Mouse (Mus musculus) brain, embryonic 18.5 days (tissue): Measurements from ENCODE around the gene Nde1.

Experiments
- DNase-seq: peaks from one replicate; pipeline ENCODE4 v3.0.0-alpha.2; 2012; ENCODE audit warnings: low read depth, low spot score

The Nde1 gene

GRCm38 (mm10) chr16:14160941-14161340, 2.1 kb upstream of the Nde1 start:
- no peak for DNase-seq

DNA sequence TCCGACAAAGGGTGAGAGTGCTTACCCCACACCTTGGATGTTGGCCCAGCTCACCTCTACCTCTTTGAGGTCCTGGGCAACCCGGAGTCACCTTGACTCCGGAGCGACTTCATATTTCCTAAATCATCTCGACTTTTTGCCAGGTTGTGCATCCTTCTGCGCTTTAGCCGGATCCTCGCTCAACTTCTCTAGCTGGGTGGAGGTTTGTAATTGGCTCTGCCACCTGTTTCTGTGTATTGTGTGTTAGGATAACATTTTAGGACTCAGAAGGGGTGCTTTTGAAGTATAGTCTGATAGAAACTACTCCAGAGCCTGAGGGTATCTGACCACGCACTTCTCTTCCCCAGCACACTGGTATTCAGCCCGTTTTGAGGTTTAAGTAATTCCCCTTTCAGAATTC, 656 bp downstream of the Nde1 start:
- no peak for DNase-seq

- DNase-seq, result no peak
Observed at GRCm38 (mm10) chr16:14166490-14166889, 3.4 kb downstream of the Nde1 start.

- no peak for DNase-seq
Observed at GRCm38 (mm10) chr16:14169706-14170105, 6.6 kb downstream of the Nde1 start.

- no peak for DNase-seq
Observed at GRCm38 (mm10) chr16:14178041-14178440, 15.0 kb downstream of the Nde1 start.

GRCm38 (mm10) chr16:14180163-14180733, 17.2 kb downstream of the Nde1 start:
- DNase-seq, result no peak

DNA sequence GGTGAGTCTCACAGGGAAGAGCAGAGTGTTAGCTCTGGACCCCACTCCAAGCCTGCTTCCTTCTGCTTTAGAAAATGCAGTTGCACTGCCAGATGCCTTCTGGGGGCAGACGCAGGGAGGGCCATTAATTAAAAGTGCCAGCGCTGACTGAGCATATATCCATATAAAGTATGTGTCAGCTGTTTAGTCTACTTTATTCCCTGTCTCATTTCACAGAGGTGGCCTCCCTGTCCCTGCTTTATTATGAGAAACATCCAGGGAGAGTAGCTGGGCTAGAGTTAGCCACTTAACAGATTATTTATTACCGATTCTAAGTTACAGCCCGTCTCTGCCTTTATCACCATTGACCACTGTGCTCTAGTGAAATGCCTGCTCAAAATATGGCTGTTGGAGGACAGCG, 19.3 kb downstream of the Nde1 start:
- DNase-seq, result no peak

GRCm38 (mm10) chr16:14183856-14184255, 20.8 kb downstream of the Nde1 start:
- DNase-seq, result no peak

GRCm38 (mm10) chr16:14185516-14185915, 22.4 kb downstream of the Nde1 start:
- DNase-seq, result no peak

DNA sequence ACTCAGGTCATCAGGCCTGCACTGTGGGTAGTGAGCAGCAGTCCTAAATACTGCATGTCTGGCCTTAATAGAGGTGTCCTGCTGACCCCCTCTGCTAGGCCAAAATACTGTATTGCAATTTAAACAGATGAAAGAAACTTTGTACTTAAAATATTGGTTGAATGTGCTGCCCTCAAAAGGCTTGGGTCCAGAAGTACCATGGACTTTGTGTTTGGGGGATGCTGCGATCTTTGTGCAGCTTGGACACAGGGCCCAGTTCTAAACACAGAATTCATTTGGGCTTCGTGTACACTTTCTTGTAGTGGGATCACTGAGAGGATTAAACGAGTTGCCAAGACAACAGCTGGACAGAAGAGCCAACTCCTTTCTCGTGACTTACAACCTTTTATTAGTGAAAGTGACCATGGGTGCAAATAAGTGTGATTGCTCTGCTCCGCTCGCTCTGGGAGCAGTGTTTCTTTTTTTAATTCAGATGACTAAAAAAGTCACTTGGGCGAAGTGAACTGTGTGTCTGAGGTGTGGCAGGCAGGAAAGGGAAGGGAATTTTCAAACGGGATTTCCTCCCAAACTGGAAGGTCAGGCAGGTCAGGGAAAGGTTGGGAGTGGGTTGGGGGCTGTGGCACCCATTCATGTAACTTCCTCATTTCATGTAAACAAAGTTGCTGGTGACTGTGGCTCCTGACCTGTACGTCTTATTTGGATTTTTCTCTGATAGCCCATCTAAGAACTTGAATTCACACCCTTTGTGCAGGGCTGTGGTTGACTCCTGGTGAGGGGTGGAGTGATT, 31.3 kb downstream of the Nde1 start:
- no peak for DNase-seq

DNA sequence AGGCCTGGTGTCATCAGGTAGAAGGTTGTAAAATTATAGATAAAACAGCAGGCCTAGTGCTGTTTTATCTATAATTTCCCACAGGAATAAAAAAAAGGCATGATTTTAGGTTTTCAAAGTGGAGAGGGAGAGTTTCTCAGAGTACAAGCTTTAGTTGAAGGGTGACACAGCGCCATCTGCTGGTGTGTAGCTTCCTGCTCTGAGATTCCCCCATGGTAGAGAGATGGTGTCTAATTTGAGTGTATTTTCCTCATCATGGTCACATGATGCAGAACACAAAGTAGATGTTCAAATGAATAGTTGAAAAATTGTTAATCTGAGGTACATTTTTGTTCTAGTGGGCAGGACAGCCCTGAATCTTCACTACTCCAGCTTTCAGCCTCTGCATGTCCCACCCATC, 32.4 kb downstream of the Nde1 start:
- DNase-seq, result no peak

GRCm38 (mm10) chr16:14198798-14199197, 35.7 kb downstream of the Nde1 start:
- DNase-seq, result no peak

DNA sequence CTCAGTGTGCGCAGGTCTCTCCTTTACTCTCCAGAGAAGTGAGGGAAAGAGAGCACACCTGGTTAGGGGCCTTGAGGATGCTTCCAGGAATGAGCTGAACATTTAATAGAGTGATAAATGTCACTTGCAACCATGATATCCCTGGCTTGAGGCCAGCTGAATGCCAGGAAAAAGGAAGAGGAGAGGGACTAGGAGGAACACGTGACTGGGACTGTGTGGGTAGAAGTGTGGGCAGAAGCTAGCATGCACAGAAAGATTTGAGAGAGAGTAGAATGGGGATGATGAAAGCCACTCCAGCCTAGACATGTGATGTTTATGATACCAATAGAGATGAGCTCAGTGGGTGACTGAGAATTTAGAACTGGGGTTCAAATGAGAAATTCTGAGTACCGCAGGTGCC, 52.1 kb downstream of the Nde1 start:
- no peak for DNase-seq

DNA sequence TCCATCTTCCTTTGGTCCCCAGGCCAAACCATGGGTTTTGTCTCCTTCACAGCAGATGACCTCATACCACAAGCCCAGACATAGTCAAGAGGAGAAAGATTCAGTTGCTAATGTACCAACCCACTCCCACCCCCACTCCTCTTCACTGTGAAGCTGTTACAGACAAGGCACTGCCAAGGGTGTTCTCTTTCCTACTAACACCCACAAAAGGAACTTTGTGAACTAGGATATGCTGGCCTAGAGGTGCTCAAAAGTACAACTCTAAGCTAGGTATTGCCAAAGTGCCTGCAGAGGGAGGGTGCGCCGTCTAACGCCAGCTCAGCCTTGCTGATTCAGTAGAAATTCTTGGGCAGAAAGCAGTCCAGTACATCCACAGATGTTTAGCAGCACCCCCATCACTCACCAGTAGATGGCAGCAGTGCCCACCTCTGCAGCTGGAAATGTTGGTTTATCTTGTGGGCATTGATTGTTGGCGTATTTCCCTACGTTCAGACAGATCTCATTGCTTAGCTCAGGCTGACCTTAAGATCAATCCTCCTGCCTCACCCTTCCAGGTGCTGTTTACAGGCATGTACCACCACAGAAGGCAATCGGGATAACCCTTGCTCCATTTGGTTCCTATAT, 74.1 kb downstream of the Nde1 start:
- DNase-seq, result peak; percentile 30

GRCm38 (mm10) chr16:14242059-14242458, 79.0 kb downstream of the Nde1 start:
- DNase-seq, result no peak
